Mouse (Mus musculus) thymus, adult 2 months (tissue): ENCODE data around the gene Eif1ad. TPM values are rescaled to one million over a fixed set of nuclear protein-coding genes. Genes with fewer than 3 reads are reported as not detected.
"Not testable (repeated sequence)": the region's sequence is repeated elsewhere in the genome, so short reads cannot be mapped to it uniquely, and the experiment has no call there.

Experiments
- DNase-seq: peaks from one replicate; pipeline ENCODE4 v3.0.0; 2021
- H3K27ac ChIP-seq: fragments of 200-500 bp; 2 replicates; pipeline ENCODE4 v1.5.1; 2012; ENCODE audit warnings: low read length, control low read depth; ENCODE audit not compliant: control insufficient read depth, insufficient read depth
- H3K27me3 ChIP-seq: fragments of 200-500 bp; 2 replicates; pipeline ENCODE4 v1.6.1; 2012; ENCODE audit warnings: mild to moderate bottlenecking, low read length, moderate library complexity, mixed read lengths; ENCODE audit not compliant: control insufficient read depth, insufficient read depth
- H3K36me3 ChIP-seq: fragments of 200-500 bp; 2 replicates; pipeline ENCODE4 v1.6.1; 2012; ENCODE audit warnings: mild to moderate bottlenecking, low read length, moderate library complexity; ENCODE audit not compliant: control insufficient read depth, insufficient read depth
- H3K4me1 ChIP-seq: fragments of 200-500 bp; replicated peaks from 2 replicates; pipeline ENCODE4 v1.6.1; 2012; ENCODE audit warnings: low read length; ENCODE audit not compliant: control insufficient read depth, insufficient read depth
- H3K4me3 ChIP-seq: fragments of 200-500 bp; 2 replicates; pipeline ENCODE4 v1.5.1; 2012; ENCODE audit warnings: mild to moderate bottlenecking, low read length, control low read depth, moderate library complexity; ENCODE audit not compliant: control insufficient read depth, insufficient read depth
- CTCF ChIP-seq: fragments of 200-500 bp; IDR thresholded peaks from 2 replicates; pipeline ENCODE4 v1.5.1; 2012; ENCODE audit warnings: mild to moderate bottlenecking, control low read depth, low read length, moderate library complexity, borderline replicate concordance; ENCODE audit not compliant: control insufficient read depth, poor library complexity, insufficient read depth; ENCODE audit errors: extremely low read depth
- POLR2A ChIP-seq: fragments of 200-500 bp; IDR thresholded peaks from 2 replicates; pipeline ENCODE4 v1.6.1; 2012; ENCODE audit warnings: mild to moderate bottlenecking, low read length, control low read depth, moderate library complexity; ENCODE audit not compliant: control insufficient read depth, poor library complexity, insufficient read depth; ENCODE audit errors: extremely low read depth
- WGBS: fragments of 180-500 bp; shearing (Covaris S2); methylation state at CpG from one replicate; pipeline ENCODE4 v1.1.7; 2018; 5-methylcytosine and 5-hydroxymethylcytosine counted together
- polyA plus RNA-seq: library from polyadenylated mRNA; depleted of rRNA; stranded (reverse); fragments of >200 nt; gene quantifications from 2 replicates; pipeline ENCODE4 v1.2.3, GENCODE M21; 2012

Gene Eif1ad
- polyA plus RNA-seq, 1 experiment, result 51.3 TPM

DNA sequence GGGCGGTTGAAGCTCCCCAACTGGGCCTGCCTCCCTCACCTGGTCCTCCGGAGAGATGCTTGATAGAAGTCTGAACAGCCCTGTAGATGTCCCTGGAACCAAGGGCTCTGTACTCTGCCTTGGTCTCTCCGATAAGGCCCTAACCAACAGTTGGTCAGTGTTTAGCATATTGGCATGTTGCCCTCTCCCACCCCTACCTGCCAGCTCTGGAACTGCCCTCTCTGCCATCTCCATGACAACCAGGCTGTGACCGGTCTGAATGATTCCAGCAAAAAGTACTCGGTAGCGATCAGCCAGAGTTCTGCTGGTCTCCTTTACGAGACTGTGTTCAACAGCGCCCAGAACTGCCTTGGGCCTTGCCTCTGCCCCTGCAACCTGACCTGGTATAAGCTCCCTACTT, 35.8 kb downstream of the Eif1ad start, which contains the start of gene Tsga10ip:
TSS of gene Tsga10ip (minus strand) at position 234 of the 400 bp plus-strand sequence.
- H3K27ac ChIP-seq, result no peak within 1 kb of the TSS
- TF ChIP-seq CTCF, result no peak
- TF ChIP-seq POLR2A, result no peak
- WGBS, result 97% methylated on average over 8 of the region's 8 CpGs

DNA sequence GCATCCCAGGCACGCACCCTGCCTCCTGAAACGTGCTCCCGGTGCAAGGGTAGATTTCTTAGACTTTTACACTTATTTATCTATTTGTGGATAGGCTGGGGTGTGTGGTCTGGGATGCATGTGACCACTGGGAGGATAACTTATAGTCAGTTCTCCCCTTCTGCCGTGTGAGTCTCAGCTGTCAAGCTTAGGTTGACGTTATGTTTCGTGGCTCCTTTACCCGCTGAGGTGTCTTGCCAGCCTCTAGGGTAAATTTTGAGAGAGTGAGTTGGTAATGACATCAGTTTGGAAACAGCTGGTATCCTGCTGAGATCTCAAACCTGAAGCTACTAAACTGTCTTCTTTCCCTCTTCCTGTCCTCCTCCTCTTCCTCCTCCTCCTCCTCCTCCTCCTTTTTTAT, 39.4 kb downstream of the Eif1ad start:
- DNase-seq, result no peak
- Histone ChIP-seq H3K27ac (peak overlapping the region; percentile 83), H3K27me3 (no peaks in the 10 kb centered on the region), H3K4me3 (peak overlapping the region; percentile 44), H3K4me1 (peaks cover 18% of the 10 kb centered on the region), H3K36me3 (no peaks in the 10 kb centered on the region)
- WGBS, result 24% methylated on average over 7 of the region's 7 CpGs
- TF ChIP-seq CTCF, result no peak
- no peak for TF ChIP-seq POLR2A

More for the DNA sequence above, 35.8 kb downstream of the Eif1ad start, which contains the start of gene Tsga10ip:
- Histone ChIP-seq H3K4me1 (peaks cover 5% of the 10 kb centered on the region), H3K36me3 (no peaks in the 10 kb centered on the region), H3K27me3 (no peaks in the 10 kb centered on the region), H3K4me3 (no peak within 1 kb of the TSS)
- no peak for DNase-seq

DNA sequence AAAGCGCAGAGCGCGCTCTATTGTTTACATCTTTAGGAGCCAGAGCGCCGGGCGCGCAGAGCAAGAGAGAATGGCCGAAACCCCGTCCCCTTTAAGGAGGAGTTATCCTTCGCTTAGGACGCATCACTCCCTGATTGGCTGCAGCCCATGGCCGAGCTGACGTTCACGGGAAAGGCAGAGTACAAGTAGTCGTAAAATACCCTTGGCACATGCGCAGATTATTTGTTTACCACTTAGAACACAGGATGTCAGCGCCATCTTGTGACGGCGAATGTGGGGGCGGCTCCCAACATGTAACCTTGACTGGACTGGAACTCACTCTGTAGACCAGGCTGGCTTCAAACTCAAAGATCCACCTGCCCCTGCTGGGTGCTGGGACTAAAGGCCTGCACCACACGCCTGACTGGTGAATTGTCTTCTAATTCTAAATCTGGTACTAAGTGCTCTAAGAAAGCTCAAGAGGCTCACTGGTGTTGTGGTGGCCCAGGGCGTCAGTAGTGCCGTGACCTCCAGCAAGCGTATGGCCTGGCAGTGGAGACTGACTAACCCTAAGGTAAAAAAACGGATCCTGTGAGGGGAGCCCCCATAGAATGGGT, 40.1 kb downstream of the Eif1ad start:
- Histone ChIP-seq H3K4me1 (peaks cover 18% of the 10 kb centered on the region), H3K4me3 (peak overlapping the region; percentile 100), H3K27ac (peak overlapping the region; percentile 100)
- not testable (repeated sequence) for H3K36me3 ChIP-seq, H3K27me3 ChIP-seq
- 10% methylated on average over 25 of the region's 25 CpGs for WGBS
- peak; percentile 34 for DNase-seq

DNA sequence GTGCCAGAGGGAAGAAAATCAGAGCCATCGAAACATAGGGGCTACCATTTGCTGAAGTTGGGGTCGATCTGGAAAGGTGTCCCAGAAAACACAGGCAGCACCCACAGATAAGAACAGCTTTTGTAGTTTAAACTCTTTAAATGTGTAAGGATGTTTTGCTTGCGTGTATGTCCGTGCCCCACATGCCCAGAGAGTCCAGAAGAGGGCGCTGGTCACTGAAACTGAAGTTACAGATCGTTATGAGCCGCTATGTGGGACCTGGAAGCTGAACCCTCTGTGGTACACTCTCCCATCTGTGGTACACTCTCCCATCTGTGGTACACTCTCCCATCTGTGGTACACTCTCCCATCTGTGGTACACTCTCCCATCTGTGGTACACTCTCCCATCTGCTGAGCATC, 40.6 kb downstream of the Eif1ad start:
- H3K27me3 ChIP-seq, result no peaks in the 10 kb centered on the region
- peak overlapping the region; percentile 100 for H3K4me3 ChIP-seq
- H3K36me3 ChIP-seq, result no peaks in the 10 kb centered on the region
- TF ChIP-seq CTCF, result no peak
- TF ChIP-seq POLR2A, result no peak
- peak; percentile 63 for DNase-seq
- H3K4me1 ChIP-seq, result peaks cover 18% of the 10 kb centered on the region
- peak overlapping the region; percentile 100 for H3K27ac ChIP-seq
- 10% methylated on average over 7 of the region's 7 CpGs for WGBS

DNA sequence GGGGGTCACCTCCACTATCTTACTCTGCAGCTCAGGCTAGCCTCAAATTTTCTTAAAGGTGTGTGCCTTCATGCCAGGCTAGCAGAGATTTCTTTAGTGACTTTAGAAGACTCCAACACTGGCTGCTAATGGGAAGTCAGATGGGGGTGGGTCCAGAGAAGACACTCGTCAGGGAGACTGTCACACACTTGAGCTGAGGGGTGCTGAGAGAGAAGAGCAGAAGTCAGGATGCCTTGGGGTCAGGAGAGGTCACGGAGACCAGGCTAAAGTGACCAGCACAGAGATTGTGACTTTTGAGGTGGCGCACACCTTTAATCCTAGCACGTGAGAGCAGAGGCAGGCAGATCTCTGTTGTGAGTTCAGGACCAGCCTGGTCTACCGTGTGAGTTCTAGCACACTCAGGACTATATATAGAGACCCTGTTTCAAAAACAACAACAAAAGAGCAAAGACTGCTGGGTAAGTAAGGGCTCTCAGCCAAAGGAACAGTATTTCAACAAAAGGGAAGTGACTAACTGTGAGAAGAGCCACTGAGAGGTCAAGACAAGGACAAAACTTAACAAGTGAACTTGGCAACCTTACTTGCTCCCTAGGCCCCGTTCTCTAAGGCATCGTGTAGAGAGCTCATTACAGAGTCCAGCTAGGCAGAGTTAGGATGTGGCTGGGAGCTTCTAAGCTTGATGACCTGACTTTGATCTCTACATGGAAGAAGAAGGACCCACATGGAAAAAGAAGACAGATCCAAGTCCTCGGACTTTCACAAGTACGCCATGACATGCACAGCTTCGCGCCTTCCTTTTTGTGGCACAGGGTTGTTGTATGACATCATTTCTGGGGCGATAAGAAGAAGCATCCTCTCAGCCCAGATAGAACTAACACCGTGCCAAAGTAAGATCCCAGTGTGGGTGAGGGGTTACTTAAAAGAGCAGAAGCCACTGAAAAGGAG, 41.8 kb downstream of the Eif1ad start:
- Histone ChIP-seq H3K27ac (peak overlapping the region; percentile 37), H3K36me3 (no peaks in the 10 kb centered on the region), H3K27me3 (no peaks in the 10 kb centered on the region), H3K4me3 (no peak overlapping the region), H3K4me1 (peaks cover 18% of the 10 kb centered on the region)
- WGBS, result 76% methylated on average over 13 of the region's 13 CpGs
- no peak for TF ChIP-seq CTCF
- TF ChIP-seq POLR2A, result no peak
- DNase-seq, result no peak

DNA sequence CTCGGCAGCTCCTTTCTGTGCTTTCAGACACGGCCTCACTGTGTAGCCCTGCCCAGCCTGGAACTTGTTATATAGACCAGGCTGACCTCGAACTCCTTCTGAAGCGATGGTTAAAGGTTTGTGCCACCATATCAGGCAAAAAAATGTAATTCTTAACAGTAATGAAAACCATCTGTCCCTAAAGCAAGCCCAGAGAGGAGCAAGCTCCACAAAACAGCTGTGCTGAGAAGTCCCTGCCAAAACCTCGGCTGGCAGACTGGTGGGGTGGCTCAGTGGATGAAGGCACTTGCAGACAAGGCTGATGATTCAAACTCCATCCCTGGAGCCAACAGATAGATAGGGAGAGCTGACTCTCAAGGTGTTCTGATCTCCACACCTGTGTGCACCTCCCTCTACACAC, 42.5 kb downstream of the Eif1ad start:
- 80% methylated on average over 5 of the region's 5 CpGs for WGBS
- Histone ChIP-seq H3K27ac (peak overlapping the region; percentile 5; the same call in 1 of the 2 replicates), H3K36me3 (no peaks in the 10 kb centered on the region), H3K4me1 (peaks cover 18% of the 10 kb centered on the region), H3K4me3 (no peak overlapping the region), H3K27me3 (no peaks in the 10 kb centered on the region)
- TF ChIP-seq CTCF (no peak), POLR2A (no peak)
- no peak for DNase-seq

DNA sequence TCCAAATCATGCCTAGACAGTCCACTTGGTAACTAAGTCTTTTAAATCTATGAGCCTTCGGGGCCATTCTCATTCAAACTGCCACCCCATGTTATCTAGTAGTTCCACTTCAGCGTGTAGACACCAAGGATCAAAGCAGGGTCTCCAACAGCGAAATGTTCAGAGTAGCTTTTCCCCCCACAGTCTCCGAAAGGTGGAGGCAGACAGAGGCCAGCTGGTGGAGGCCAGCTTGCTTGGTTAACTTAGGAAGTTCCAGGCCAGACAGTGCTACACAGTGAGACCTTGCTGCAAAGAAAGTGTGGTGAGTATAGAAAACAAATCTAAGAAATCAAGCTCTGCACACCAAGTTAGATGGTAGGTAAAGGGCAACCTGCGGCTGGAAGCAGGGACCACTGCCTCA, 44.1 kb downstream of the Eif1ad start:
- H3K4me1 ChIP-seq, result peaks cover 18% of the 10 kb centered on the region
- no peak overlapping the region for H3K27ac ChIP-seq
- 98% methylated on average over 5 of the region's 5 CpGs for WGBS
- no peaks in the 10 kb centered on the region for H3K27me3 ChIP-seq
- no peaks in the 10 kb centered on the region for H3K36me3 ChIP-seq
- no peak overlapping the region for H3K4me3 ChIP-seq
- no peak for TF ChIP-seq POLR2A
- TF ChIP-seq CTCF, result no peak
- DNase-seq, result no peak
